Mouse (Mus musculus) liver (tissue): ENCODE measurements around the gene Cyth2.

Experiments
- DNase-seq: peaks from one replicate; pipeline ENCODE4 v3.0.0-alpha.2; 2020; ENCODE audit warnings: mixed read lengths

The Cyth2 gene

GRCm38 (mm10) chr7:45813787-45814779, at the start of gene Cyth2:
Gene Cyth2, minus strand, starts transcription at chr7:45814581.
- peak; percentile 99 for DNase-seq

GRCm38 (mm10) chr7:45862804-45863203, 48.4 kb upstream of the Cyth2 start:
- no peak for DNase-seq

GRCm38 (mm10) chr7:45859008-45859407, 44.6 kb upstream of the Cyth2 start:
- DNase-seq: no peak

GRCm38 (mm10) chr7:45856950-45857901, 42.8 kb upstream of the Cyth2 start:
- DNase-seq: peak; percentile 8

- no peak for DNase-seq
Observed at GRCm38 (mm10) chr7:45853089-45853488, 38.7 kb upstream of the Cyth2 start.

- DNase-seq: no peak
Observed at GRCm38 (mm10) chr7:45850661-45851060, 36.3 kb upstream of the Cyth2 start.

- no peak for DNase-seq
Observed at GRCm38 (mm10) chr7:45848447-45849027, 34.2 kb upstream of the Cyth2 start.

GRCm38 (mm10) chr7:45842950-45843744, 28.8 kb upstream of the Cyth2 start:
- DNase-seq: no peak

- DNase-seq: no peak
Observed at GRCm38 (mm10) chr7:45833924-45834323, 19.5 kb upstream of the Cyth2 start.

- peak; percentile 29 for DNase-seq
Observed at GRCm38 (mm10) chr7:45833148-45833790, 18.9 kb upstream of the Cyth2 start.

- no peak for DNase-seq
Observed at GRCm38 (mm10) chr7:45832428-45832827, 18.0 kb upstream of the Cyth2 start.

GRCm38 (mm10) chr7:45831128-45831525, 16.7 kb upstream of the Cyth2 start:
- no peak for DNase-seq

- peak; percentile 76 for DNase-seq
Observed at GRCm38 (mm10) chr7:45830427-45831127, 16.2 kb upstream of the Cyth2 start, which contains the start of gene Grwd1. Gene Grwd1, minus strand, starts transcription at chr7:45830944.

GRCm38 (mm10) chr7:45826631-45827030, 12.2 kb upstream of the Cyth2 start:
- no peak for DNase-seq

GRCm38 (mm10) chr7:45824598-45824997, 10.2 kb upstream of the Cyth2 start, which contains the start of gene Kcnj14:
Gene Kcnj14, minus strand, starts transcription at chr7:45824782.
- DNase-seq: no peak

GRCm38 (mm10) chr7:45820913-45821312, 6.5 kb upstream of the Cyth2 start:
- no peak for DNase-seq

- DNase-seq: no peak
Observed at GRCm38 (mm10) chr7:45819843-45820242, 5.5 kb upstream of the Cyth2 start.

GRCm38 (mm10) chr7:45815984-45816351, 1.6 kb upstream of the Cyth2 start:
- no peak for DNase-seq

GRCm38 (mm10) chr7:45815323-45815983, 1.1 kb upstream of the Cyth2 start:
- no peak for DNase-seq

GRCm38 (mm10) chr7:45814841-45815240, 460 bp upstream of the Cyth2 start:
- no peak for DNase-seq
